Mouse (Mus musculus) forebrain, embryonic 13.5 days (tissue): ENCODE measurements at regions not wholly inside any gene's neighbourhood (a gene's known extent, or its start where the extent isn't known, plus 50 kb on each side); places are given as distances from the start of the nearest gene placed in this dataset.

Source experiments
- ATAC-seq: fragments of 200-750 bp; cut with Nextera tagmentation; 2 replicates; pipeline ENCODE4 v1.8.0; 2017
- H3K27ac ChIP-seq: fragments of 300-500 bp; sonication (generic); 2 replicates; pipeline ENCODE4 v1.5.1; 2015; ENCODE audit warnings: inconsistent platforms, mild to moderate bottlenecking, moderate library complexity
- H3K27me3 ChIP-seq: fragments of 300-500 bp; sonication (generic); 2 replicates; pipeline ENCODE4 v1.6.1; 2015; ENCODE audit warnings: mild to moderate bottlenecking, inconsistent platforms
- H3K36me3 ChIP-seq: fragments of 300-500 bp; sonication (generic); 2 replicates; pipeline ENCODE4 v1.6.1; 2015; ENCODE audit warnings: mild to moderate bottlenecking, inconsistent platforms; ENCODE audit not compliant: poor library complexity, severe bottlenecking
- H3K4me1 ChIP-seq: fragments of 300-500 bp; sonication (generic); 2 replicates; pipeline ENCODE4 v1.6.1; 2015; ENCODE audit warnings: inconsistent platforms
- H3K4me2 ChIP-seq: fragments of 300-500 bp; sonication (generic); 2 replicates; pipeline ENCODE4 v1.6.1; 2015; ENCODE audit warnings: inconsistent platforms, mild to moderate bottlenecking, moderate library complexity
- H3K4me3 ChIP-seq: fragments of 300-500 bp; sonication (generic); 2 replicates; pipeline ENCODE4 v1.5.1; 2015; ENCODE audit warnings: mild to moderate bottlenecking, inconsistent platforms
- H3K9ac ChIP-seq: fragments of 300-500 bp; sonication (generic); 2 replicates; pipeline ENCODE4 v1.6.1; 2015; ENCODE audit warnings: mild to moderate bottlenecking, inconsistent platforms
- H3K9me3 ChIP-seq: fragments of 300-500 bp; sonication (generic); replicated peaks from 2 replicates; pipeline ENCODE4 v1.6.1; 2016; ENCODE audit warnings: inconsistent platforms
- WGBS: fragments of 180-500 bp; shearing (Covaris S2); methylation state at CpG from one replicate; pipeline ENCODE4 v1.1.7; 2015; 5-methylcytosine and 5-hydroxymethylcytosine counted together

- Histone ChIP-seq H3K27me3 (no peaks in the 10 kb centered on the region), H3K36me3 (no peaks in the 10 kb centered on the region), H3K27ac (no peak overlapping the region), H3K4me3 (no peak overlapping the region), H3K9ac (no peak overlapping the region), H3K9me3 (peaks cover 6% of the 10 kb centered on the region), H3K4me2 (no peak overlapping the region), H3K4me1 (peaks cover 28% of the 10 kb centered on the region)
- 82% methylated on average over 6 of the region's 6 CpGs for WGBS
- no peak for ATAC-seq
Measured at GRCm38 (mm10) chr13:97549384-97549783, 211.0 kb downstream of the Gm10260 start.

- Histone ChIP-seq H3K9ac (no peak overlapping the region), H3K4me1 (peaks cover 27% of the 10 kb centered on the region), H3K36me3 (no peaks in the 10 kb centered on the region), H3K27me3 (no peaks in the 10 kb centered on the region), H3K9me3 (peaks cover 6% of the 10 kb centered on the region), H3K4me3 (no peak overlapping the region), H3K4me2 (no peak overlapping the region), H3K27ac (no peak overlapping the region)
- ATAC-seq: no peak
- 51% methylated on average over 9 of the region's 9 CpGs for WGBS
Measured at GRCm38 (mm10) chr13:97548527-97548977, 211.9 kb downstream of the Gm10260 start.

- no peaks in the 10 kb centered on the region for H3K27me3 ChIP-seq
- WGBS: 64% methylated on average over 5 of the region's 5 CpGs
- H3K27ac ChIP-seq: peak overlapping the region; percentile 54
- ATAC-seq: no peak
- H3K4me2 ChIP-seq: no peak overlapping the region
- H3K4me1 ChIP-seq: peaks cover 27% of the 10 kb centered on the region
- H3K9me3 ChIP-seq: peaks cover 6% of the 10 kb centered on the region
- no peaks in the 10 kb centered on the region for H3K36me3 ChIP-seq
- no peak overlapping the region for H3K9ac ChIP-seq
- no peak overlapping the region for H3K4me3 ChIP-seq
Measured at GRCm38 (mm10) chr13:97546936-97547335, 213.5 kb downstream of the Gm10260 start.

- Histone ChIP-seq H3K27me3 (no peaks in the 10 kb centered on the region), H3K4me1 (peaks cover 27% of the 10 kb centered on the region), H3K36me3 (no peaks in the 10 kb centered on the region), H3K4me3 (no peak overlapping the region), H3K27ac (peak overlapping the region; percentile 54; the same call in 1 of the 2 replicates), H3K9ac (no peak overlapping the region), H3K9me3 (peaks cover 6% of the 10 kb centered on the region), H3K4me2 (no peak overlapping the region)
- ATAC-seq: peak; percentile 89
- WGBS: 32% methylated on average over 9 of the region's 9 CpGs
Measured at GRCm38 (mm10) chr13:97545971-97546454, 214.4 kb downstream of the Gm10260 start.

- no peaks in the 10 kb centered on the region for H3K36me3 ChIP-seq
- no peaks in the 10 kb centered on the region for H3K27me3 ChIP-seq
- no peak overlapping the region for H3K9ac ChIP-seq
- H3K4me3 ChIP-seq: no peak overlapping the region
- WGBS: 77% methylated on average over 9 of the region's 9 CpGs
- ATAC-seq: no peak
- no peak overlapping the region for H3K27ac ChIP-seq
- no peak overlapping the region for H3K4me2 ChIP-seq
- peaks cover 2% of the 10 kb centered on the region; the same call in 1 of the 2 replicates for H3K9me3 ChIP-seq
- peaks cover 21% of the 10 kb centered on the region for H3K4me1 ChIP-seq
Measured at GRCm38 (mm10) chr13:97539686-97540085, 220.7 kb downstream of the Gm10260 start.

- 97% methylated on average over 7 of the region's 7 CpGs for WGBS
- Histone ChIP-seq H3K9ac (no peak overlapping the region), H3K4me1 (peaks cover 31% of the 10 kb centered on the region), H3K4me2 (no peak overlapping the region), H3K4me3 (no peak overlapping the region), H3K27me3 (no peaks in the 10 kb centered on the region), H3K36me3 (no peaks in the 10 kb centered on the region), H3K9me3 (no peaks in the 10 kb centered on the region), H3K27ac (no peak overlapping the region)
- no peak for ATAC-seq
Measured at GRCm38 (mm10) chr13:97538441-97538840, 222.0 kb downstream of the Gm10260 start.

- H3K4me3 ChIP-seq: no peak overlapping the region
- H3K27me3 ChIP-seq: no peaks in the 10 kb centered on the region
- H3K27ac ChIP-seq: no peak overlapping the region
- no peaks in the 10 kb centered on the region for H3K9me3 ChIP-seq
- H3K36me3 ChIP-seq: no peaks in the 10 kb centered on the region
- no peak overlapping the region for H3K9ac ChIP-seq
- H3K4me1 ChIP-seq: peaks cover 31% of the 10 kb centered on the region
- 70% methylated on average over 7 of the region's 7 CpGs for WGBS
- no peak overlapping the region for H3K4me2 ChIP-seq
- ATAC-seq: no peak
Measured at GRCm38 (mm10) chr13:97537686-97538085, 222.7 kb downstream of the Gm10260 start.

- no peak for ATAC-seq
- Histone ChIP-seq H3K27ac (no peak overlapping the region), H3K27me3 (no peaks in the 10 kb centered on the region), H3K4me3 (no peak overlapping the region), H3K4me1 (peaks cover 31% of the 10 kb centered on the region), H3K36me3 (no peaks in the 10 kb centered on the region), H3K9ac (no peak overlapping the region), H3K9me3 (no peaks in the 10 kb centered on the region), H3K4me2 (no peak overlapping the region)
- WGBS: 54% methylated on average over 11 of the region's 11 CpGs
Measured at GRCm38 (mm10) chr13:97537206-97537605, 223.2 kb downstream of the Gm10260 start.

- Histone ChIP-seq H3K4me3 (no peak overlapping the region), H3K27ac (peak overlapping the region; percentile 41; the same call in 1 of the 2 replicates)
- no peak for ATAC-seq
Measured at GRCm38 (mm10) chr13:97533896-97534666, 226.4 kb downstream of the Gm10260 start.

GRCm38 (mm10) chr13:97531181-97531580 is 229.3 kb downstream of the Gm10260 start:
- ATAC-seq: no peak
- no peak overlapping the region for H3K4me2 ChIP-seq
- no peaks in the 10 kb centered on the region for H3K27me3 ChIP-seq
- H3K9ac ChIP-seq: no peak overlapping the region
- H3K4me3 ChIP-seq: no peak overlapping the region
- no peaks in the 10 kb centered on the region for H3K36me3 ChIP-seq
- H3K27ac ChIP-seq: no peak overlapping the region
- no peaks in the 10 kb centered on the region for H3K9me3 ChIP-seq
- 90% methylated on average over 2 of the region's 2 CpGs for WGBS
- peaks cover 19% of the 10 kb centered on the region for H3K4me1 ChIP-seq

More at GRCm38 (mm10) chr13:97533896-97534666, 226.4 kb downstream of the Gm10260 start:
- Histone ChIP-seq H3K9me3 (no peaks in the 10 kb centered on the region), H3K27me3 (no peaks in the 10 kb centered on the region), H3K9ac (no peak overlapping the region), H3K4me1 (peaks cover 35% of the 10 kb centered on the region), H3K36me3 (no peaks in the 10 kb centered on the region), H3K4me2 (no peak overlapping the region)
- 64% methylated on average over 11 of the region's 11 CpGs for WGBS

GRCm38 (mm10) chr13:97530570-97530969 is 229.9 kb downstream of the Gm10260 start:
- H3K27me3 ChIP-seq: no peaks in the 10 kb centered on the region
- no peaks in the 10 kb centered on the region for H3K9me3 ChIP-seq
- no peak overlapping the region for H3K4me2 ChIP-seq
- H3K4me3 ChIP-seq: no peak overlapping the region
- 0 out of 2 replicates have a peak, but pooled peaks have one; percentile 21 for ATAC-seq
- no peak overlapping the region for H3K27ac ChIP-seq
- no peak overlapping the region for H3K9ac ChIP-seq
- H3K36me3 ChIP-seq: no peaks in the 10 kb centered on the region
- 52% methylated on average over 2 of the region's 2 CpGs for WGBS
- H3K4me1 ChIP-seq: peaks cover 19% of the 10 kb centered on the region

GRCm38 (mm10) chr13:97527958-97528357 is 232.5 kb downstream of the Gm10260 start:
- Histone ChIP-seq H3K4me3 (no peak overlapping the region), H3K27me3 (no peaks in the 10 kb centered on the region), H3K9ac (no peak overlapping the region), H3K4me1 (peaks cover 21% of the 10 kb centered on the region), H3K9me3 (no peaks in the 10 kb centered on the region), H3K4me2 (no peak overlapping the region), H3K27ac (no peak overlapping the region), H3K36me3 (no peaks in the 10 kb centered on the region)
- WGBS: 84% methylated on average over 2 of the region's 2 CpGs
- ATAC-seq: no peak
